Mouse (Mus musculus) megakaryocyte, embryonic 14.5 days (primary cell): ENCODE measurements around the gene Anxa1.

ENCODE experiments used
- FLI1 ChIP-seq: IDR thresholded peaks from 2 replicates; pipeline ENCODE4 v1.6.1; 2012; ENCODE audit warnings: low read length, inconsistent platforms, mixed read lengths
- GATA1 ChIP-seq: IDR thresholded peaks from 3 replicates; pipeline ENCODE4 v1.6.1; 2012; ENCODE audit warnings: mixed read lengths, low read length, inconsistent platforms, borderline replicate concordance

- TF ChIP-seq GATA1, result no peak
- TF ChIP-seq FLI1, result no peak
These were observed 1.0 kb downstream of the Anxa1 start for GRCm38 (mm10) chr19:20389723-20390122.
